Mouse (Mus musculus) layer of hippocampus, adult 18-20 months (tissue): ENCODE measurements around the gene Zdhhc20. TPM values are rescaled to one million over a fixed set of nuclear protein-coding genes. Genes with fewer than 3 reads are reported as not detected.
"Not testable (repeated sequence)": the region's sequence is repeated elsewhere in the genome, so short reads cannot be mapped to it uniquely, and the experiment has no call there.

ENCODE experiments used
- DNase-seq, 2 experiments: peaks; one replicate each; pipeline ENCODE4 v3.0.0; 2022; ENCODE audit warnings: low spot score in 2 of 2
- total RNA-seq, 2 experiments: library from RNA; stranded (reverse); gene quantifications; 2 replicates each; pipeline ENCODE4 v1.2.3; 2021

Gene Zdhhc20
- total RNA-seq, 2 experiments from 2014 or later: 45.1 to 48.4 TPM

- DNase-seq: no peak
These were observed 4.3 kb upstream of the Zdhhc20 start for GRCm38 (mm10) chr14:57894346-57894745.

GRCm38 (mm10) chr14:57892961-57893360 lies 2.9 kb upstream of the Zdhhc20 start:
- no peak for DNase-seq

GRCm38 (mm10) chr14:57889541-57890010 lies 500 bp downstream of the Zdhhc20 start:
- no peak for DNase-seq

GRCm38 (mm10) chr14:57887171-57887570 lies 2.9 kb downstream of the Zdhhc20 start:
- no peak for DNase-seq

- no peak for DNase-seq
These were observed 4.0 kb downstream of the Zdhhc20 start for GRCm38 (mm10) chr14:57886032-57886431.

- DNase-seq: no peak
These were observed 6.7 kb downstream of the Zdhhc20 start for GRCm38 (mm10) chr14:57883341-57883740.

- DNase-seq: no peak
These were observed 7.4 kb downstream of the Zdhhc20 start for GRCm38 (mm10) chr14:57882720-57883119.

GRCm38 (mm10) chr14:57881793-57882192 lies 8.3 kb downstream of the Zdhhc20 start:
- DNase-seq: no peak

- DNase-seq: no peak
These were observed 9.0 kb downstream of the Zdhhc20 start for GRCm38 (mm10) chr14:57881074-57881473.

- DNase-seq: no peak
These were observed 12.2 kb downstream of the Zdhhc20 start for GRCm38 (mm10) chr14:57877921-57878320.

- DNase-seq: peak in 1 of 2 experiments; percentile 53
These were observed 23.3 kb downstream of the Zdhhc20 start for GRCm38 (mm10) chr14:57866676-57867276.

GRCm38 (mm10) chr14:57865256-57865655 lies 24.8 kb downstream of the Zdhhc20 start:
- no peak for DNase-seq

GRCm38 (mm10) chr14:57863129-57863528 lies 26.9 kb downstream of the Zdhhc20 start:
- DNase-seq: peak in 1 of 2 experiments; percentile 34

GRCm38 (mm10) chr14:57861987-57862412 lies 28.1 kb downstream of the Zdhhc20 start:
- DNase-seq: no peak

- no peak for DNase-seq
These were observed 30.6 kb downstream of the Zdhhc20 start for GRCm38 (mm10) chr14:57859520-57859919.

- DNase-seq: no peak
These were observed 31.5 kb downstream of the Zdhhc20 start for GRCm38 (mm10) chr14:57858601-57859000.

- DNase-seq: not testable (repeated sequence)
These were observed 34.0 kb downstream of the Zdhhc20 start for GRCm38 (mm10) chr14:57856037-57856436.

GRCm38 (mm10) chr14:57852961-57853360 lies 37.1 kb downstream of the Zdhhc20 start:
- no peak for DNase-seq

- DNase-seq: no peak
These were observed 39.7 kb downstream of the Zdhhc20 start for GRCm38 (mm10) chr14:57850330-57850729.

GRCm38 (mm10) chr14:57848646-57849045 lies 41.4 kb downstream of the Zdhhc20 start:
- no peak for DNase-seq

- not testable (repeated sequence) for DNase-seq
These were observed 42.0 kb downstream of the Zdhhc20 start for GRCm38 (mm10) chr14:57848061-57848460.

- no peak for DNase-seq
These were observed 45.5 kb downstream of the Zdhhc20 start for GRCm38 (mm10) chr14:57844535-57844934.

GRCm38 (mm10) chr14:57835157-57835556 lies 54.9 kb downstream of the Zdhhc20 start:
- DNase-seq: no peak
